Mouse (Mus musculus): Measurements from ENCODE around the gene Gabbr2.

DNA sequence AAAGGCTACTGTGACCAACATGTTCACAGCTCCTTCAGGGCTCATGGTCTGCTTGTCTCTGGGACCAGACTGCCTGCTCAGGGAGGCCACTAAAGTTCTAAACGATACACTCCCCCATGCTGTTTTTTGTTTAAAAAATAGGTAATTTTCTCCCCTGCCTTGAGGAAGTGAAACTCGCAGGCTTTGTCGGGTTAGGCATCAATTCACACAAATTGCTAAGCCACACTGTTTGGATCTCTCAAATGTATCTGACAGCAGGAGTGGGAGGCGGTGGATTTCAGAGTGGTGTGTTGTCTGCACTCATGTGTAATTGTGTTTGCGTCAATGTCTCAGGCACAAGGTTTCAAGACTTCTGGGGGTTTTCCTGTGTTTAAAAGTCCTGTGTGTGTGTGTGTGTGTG lies 215.7 kb downstream of the Gabbr2 start:
- TF ChIP-seq CTCF (IDR thresholded peaks at IDR 0.05; ENCODE audit: low read depth, low read length) (no peak), POLR2A (IDR thresholded peaks at IDR 0.05; ENCODE audit: insufficient read depth, low read length) (no peak)

All from ES-Bruce4 (cell line).